Mouse (Mus musculus): ENCODE data around the gene Thsd7a. TPM values are rescaled to one million over a fixed set of nuclear protein-coding genes. Genes with fewer than 3 reads are reported as not detected.

Thsd7a gene
- polyA plus RNA-seq, 1 experiment: 2.4 TPM

GRCm38 (mm10) chr6:12380717-12381116 lies 368.5 kb downstream of the Thsd7a start:
- H3K9me3 ChIP-seq (replicated peaks; ENCODE audit: control insufficient read depth, insufficient read depth, low read length, poor library complexity, severe bottlenecking): no peaks in the 10 kb centered on the region
- no peaks in the 10 kb centered on the region for H3K4me1 ChIP-seq (ENCODE audit: control insufficient read depth, insufficient read depth, low read length)
- H3K27me3 ChIP-seq (ENCODE audit: control insufficient read depth, insufficient read depth, low read length, poor library complexity, severe bottlenecking): no peaks in the 10 kb centered on the region
- no peak overlapping the region for H3K27ac ChIP-seq (ENCODE audit: insufficient read depth, low read length)
- TF ChIP-seq EP300 (IDR thresholded peaks at IDR 0.05; ENCODE audit: insufficient read depth, low read depth, low read length): no peak
- TF ChIP-seq CTCF (IDR thresholded peaks at IDR 0.05; ENCODE audit: low read depth, low read length): no peak
- no peak for TF ChIP-seq POLR2A (IDR thresholded peaks at IDR 0.05; ENCODE audit: insufficient read depth, low read length)
- no peak overlapping the region for H3K9ac ChIP-seq (ENCODE audit: low read depth, poor library complexity, severe bottlenecking)
- H3K4me3 ChIP-seq (ENCODE audit: low read depth, low read length): no peak overlapping the region
- no peaks in the 10 kb centered on the region for H3K36me3 ChIP-seq (ENCODE audit: control insufficient read depth, insufficient read depth, low read length, poor library complexity, severe bottlenecking)

- Histone ChIP-seq H3K27ac (ENCODE audit: insufficient read depth, low read length) (no peak overlapping the region), H3K36me3 (ENCODE audit: control insufficient read depth, insufficient read depth, low read length, poor library complexity, severe bottlenecking) (no peaks in the 10 kb centered on the region), H3K9me3 (replicated peaks; ENCODE audit: control insufficient read depth, insufficient read depth, low read length, poor library complexity, severe bottlenecking) (no peaks in the 10 kb centered on the region), H3K27me3 (ENCODE audit: control insufficient read depth, insufficient read depth, low read length, poor library complexity, severe bottlenecking) (no peaks in the 10 kb centered on the region), H3K9ac (ENCODE audit: low read depth, poor library complexity, severe bottlenecking) (no peak overlapping the region), H3K4me3 (ENCODE audit: low read depth, low read length) (no peak overlapping the region), H3K4me1 (ENCODE audit: control insufficient read depth, insufficient read depth, low read length) (no peaks in the 10 kb centered on the region)
- TF ChIP-seq CTCF (IDR thresholded peaks at IDR 0.05; ENCODE audit: low read depth, low read length): no peak
- no peak for TF ChIP-seq EP300 (IDR thresholded peaks at IDR 0.05; ENCODE audit: insufficient read depth, low read depth, low read length)
These were observed 390.5 kb downstream of the Thsd7a start for GRCm38 (mm10) chr6:12358737-12359136.

DNA sequence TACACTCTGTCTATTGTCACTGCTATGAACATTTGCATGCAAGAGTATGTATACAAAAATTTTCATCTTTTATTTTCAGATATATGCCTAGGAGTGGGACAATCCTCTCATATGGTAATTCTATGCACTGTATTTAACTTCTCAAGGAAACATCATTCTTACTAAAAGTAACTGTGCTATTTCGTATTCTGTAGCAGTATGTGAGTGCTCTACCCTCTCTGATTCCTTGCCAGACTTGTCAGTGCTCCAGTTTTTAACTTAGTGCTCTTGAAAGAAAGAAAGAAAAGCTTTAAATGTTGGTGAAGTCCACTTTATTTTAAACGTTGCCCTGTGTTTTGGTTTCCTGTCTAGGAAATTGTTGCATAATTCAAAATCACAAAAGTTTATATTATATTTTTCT lies 395.6 kb downstream of the Thsd7a start:
- TF ChIP-seq CTCF (IDR thresholded peaks at IDR 0.05; ENCODE audit: low read depth, low read length) (no peak), EP300 (IDR thresholded peaks at IDR 0.05; ENCODE audit: insufficient read depth, low read depth, low read length) (no peak), POLR2A (IDR thresholded peaks at IDR 0.05; ENCODE audit: insufficient read depth, low read length) (no peak)
- Histone ChIP-seq H3K27me3 (ENCODE audit: control insufficient read depth, insufficient read depth, low read length, poor library complexity, severe bottlenecking) (no peaks in the 10 kb centered on the region), H3K27ac (ENCODE audit: insufficient read depth, low read length) (no peak overlapping the region), H3K4me1 (ENCODE audit: control insufficient read depth, insufficient read depth, low read length) (no peaks in the 10 kb centered on the region), H3K9me3 (replicated peaks; ENCODE audit: control insufficient read depth, insufficient read depth, low read length, poor library complexity, severe bottlenecking) (no peaks in the 10 kb centered on the region), H3K9ac (ENCODE audit: low read depth, poor library complexity, severe bottlenecking) (no peak overlapping the region), H3K36me3 (ENCODE audit: control insufficient read depth, insufficient read depth, low read length, poor library complexity, severe bottlenecking) (no peaks in the 10 kb centered on the region), H3K4me3 (ENCODE audit: low read depth, low read length) (no peak overlapping the region)

- Histone ChIP-seq H3K27me3 (ENCODE audit: control insufficient read depth, insufficient read depth, low read length, poor library complexity, severe bottlenecking) (no peaks in the 10 kb centered on the region), H3K36me3 (ENCODE audit: control insufficient read depth, insufficient read depth, low read length, poor library complexity, severe bottlenecking) (no peaks in the 10 kb centered on the region), H3K4me3 (ENCODE audit: low read depth, low read length) (no peak overlapping the region), H3K4me1 (ENCODE audit: control insufficient read depth, insufficient read depth, low read length) (no peaks in the 10 kb centered on the region), H3K9me3 (replicated peaks; ENCODE audit: control insufficient read depth, insufficient read depth, low read length, poor library complexity, severe bottlenecking) (no peaks in the 10 kb centered on the region), H3K9ac (ENCODE audit: low read depth, poor library complexity, severe bottlenecking) (no peak overlapping the region), H3K27ac (ENCODE audit: insufficient read depth, low read length) (no peak overlapping the region)
- TF ChIP-seq CTCF (IDR thresholded peaks at IDR 0.05; ENCODE audit: low read depth, low read length): no peak
- TF ChIP-seq POLR2A (IDR thresholded peaks at IDR 0.05; ENCODE audit: insufficient read depth, low read length): no peak
- TF ChIP-seq EP300 (IDR thresholded peaks at IDR 0.05; ENCODE audit: insufficient read depth, low read depth, low read length): no peak
These were observed 397.0 kb downstream of the Thsd7a start for GRCm38 (mm10) chr6:12352165-12352719.

- H3K27me3 ChIP-seq (ENCODE audit: control insufficient read depth, insufficient read depth, low read length, poor library complexity, severe bottlenecking): no peaks in the 10 kb centered on the region
- no peaks in the 10 kb centered on the region for H3K4me1 ChIP-seq (ENCODE audit: control insufficient read depth, insufficient read depth, low read length)
- no peak overlapping the region for H3K27ac ChIP-seq (ENCODE audit: insufficient read depth, low read length)
- no peaks in the 10 kb centered on the region for H3K9me3 ChIP-seq (replicated peaks; ENCODE audit: control insufficient read depth, insufficient read depth, low read length, poor library complexity, severe bottlenecking)
- H3K36me3 ChIP-seq (ENCODE audit: control insufficient read depth, insufficient read depth, low read length, poor library complexity, severe bottlenecking): no peaks in the 10 kb centered on the region
- no peak overlapping the region for H3K4me3 ChIP-seq (ENCODE audit: low read depth, low read length)
- no peak for TF ChIP-seq EP300 (IDR thresholded peaks at IDR 0.05; ENCODE audit: insufficient read depth, low read depth, low read length)
- TF ChIP-seq CTCF (IDR thresholded peaks at IDR 0.05; ENCODE audit: low read depth, low read length): no peak
- no peak for TF ChIP-seq POLR2A (IDR thresholded peaks at IDR 0.05; ENCODE audit: insufficient read depth, low read length)
- H3K9ac ChIP-seq (ENCODE audit: low read depth, poor library complexity, severe bottlenecking): no peak overlapping the region
These were observed 398.5 kb downstream of the Thsd7a start for GRCm38 (mm10) chr6:12350753-12351152.

GRCm38 (mm10) chr6:12349105-12349759 lies 400.0 kb downstream of the Thsd7a start:
- H3K9ac ChIP-seq (ENCODE audit: low read depth, poor library complexity, severe bottlenecking): no peak overlapping the region
- no peak overlapping the region for H3K27ac ChIP-seq (ENCODE audit: insufficient read depth, low read length)
- no peak for TF ChIP-seq EP300 (IDR thresholded peaks at IDR 0.05; ENCODE audit: insufficient read depth, low read depth, low read length)
- no peak for TF ChIP-seq CTCF (IDR thresholded peaks at IDR 0.05; ENCODE audit: low read depth, low read length)
- no peak for TF ChIP-seq POLR2A (IDR thresholded peaks at IDR 0.05; ENCODE audit: insufficient read depth, low read length)
- H3K9me3 ChIP-seq (replicated peaks; ENCODE audit: control insufficient read depth, insufficient read depth, low read length, poor library complexity, severe bottlenecking): no peaks in the 10 kb centered on the region
- no peak overlapping the region for H3K4me3 ChIP-seq (ENCODE audit: low read depth, low read length)
- no peaks in the 10 kb centered on the region for H3K4me1 ChIP-seq (ENCODE audit: control insufficient read depth, insufficient read depth, low read length)
- no peaks in the 10 kb centered on the region for H3K36me3 ChIP-seq (ENCODE audit: control insufficient read depth, insufficient read depth, low read length, poor library complexity, severe bottlenecking)
- no peaks in the 10 kb centered on the region for H3K27me3 ChIP-seq (ENCODE audit: control insufficient read depth, insufficient read depth, low read length, poor library complexity, severe bottlenecking)

Data from ES-Bruce4 (cell line).